Mouse (Mus musculus) A20 (cell line): Measurements from ENCODE around the gene Sema6c.
"Not testable (repeated sequence)": the region's sequence is repeated elsewhere in the genome, so short reads cannot be mapped to it uniquely, and the experiment has no call there.

Experiments used
- DNase-seq: peaks from one replicate; pipeline ENCODE4 v3.0.0-alpha.2; 2011; ENCODE audit warnings: low read depth, low spot score

The Sema6c gene

GRCm38 (mm10) chr3:95186100-95186499, 25.8 kb downstream of the Sema6c start:
- DNase-seq, result no peak

- DNase-seq, result no peak
These were observed 26.6 kb downstream of the Sema6c start for GRCm38 (mm10) chr3:95186888-95187287.

- no peak for DNase-seq
These were observed 34.5 kb downstream of the Sema6c start for GRCm38 (mm10) chr3:95194721-95195135.

GRCm38 (mm10) chr3:95195772-95196171, 35.5 kb downstream of the Sema6c start:
- DNase-seq, result no peak

GRCm38 (mm10) chr3:95199101-95199500, 38.8 kb downstream of the Sema6c start:
- DNase-seq, result no peak

- no peak for DNase-seq
These were observed 39.9 kb downstream of the Sema6c start for GRCm38 (mm10) chr3:95200132-95200531.

- no peak for DNase-seq
These were observed 40.3 kb downstream of the Sema6c start for GRCm38 (mm10) chr3:95200562-95200961.

GRCm38 (mm10) chr3:95203880-95204279, 43.6 kb downstream of the Sema6c start:
- DNase-seq, result no peak

GRCm38 (mm10) chr3:95208286-95208685, 48.0 kb downstream of the Sema6c start:
- no peak for DNase-seq

GRCm38 (mm10) chr3:95210585-95210984, 50.3 kb downstream of the Sema6c start:
- DNase-seq, result no peak

- DNase-seq, result not testable (repeated sequence)
These were observed 52.8 kb downstream of the Sema6c start for GRCm38 (mm10) chr3:95212889-95213608.

GRCm38 (mm10) chr3:95213609-95213975, 53.3 kb downstream of the Sema6c start:
- DNase-seq, result no peak

GRCm38 (mm10) chr3:95216655-95217254, 56.5 kb downstream of the Sema6c start:
- DNase-seq, result no peak

- peak; percentile 99 for DNase-seq
These were observed 57.2 kb downstream of the Sema6c start, which contains the start of gene Gabpb2 for GRCm38 (mm10) chr3:95217255-95218134. Gabpb2 (minus strand) TSS chr3:95217916.

GRCm38 (mm10) chr3:95218466-95219137, 58.3 kb downstream of the Sema6c start:
- DNase-seq, result peak; percentile 94

- no peak for DNase-seq
These were observed 62.8 kb downstream of the Sema6c start for GRCm38 (mm10) chr3:95223041-95223440.
